In genomic region chr1:134701191-134701590, GRCm38 (mm10) we compare ENCODE assay signal across 26 mouse cellular contexts. TPM values are rescaled to one million over a fixed set of nuclear protein-coding genes. Genes with fewer than 3 reads are reported as not detected.
A peak's percentile ranks its signal among the peaks of the same experiment; 100 is the strongest.
DNase-seq lines count a peak whose midpoint lies in the region; ATAC-seq lines count a peak whose summit lies in the region.
"Had no signal": no experiment of that assay in that cellular context is flagged by ENCODE, and none has a peak within 500 bp of the region (broad histone marks: within the 10 kb centered on the region; RNA-seq: fewer than 3 reads in every experiment).

No protein-coding gene starts in this region.

- DNase-seq in cerebellum, adult 11-12 months: peak; percentile 73
- DNase-seq in ES-CJ7 (ENCODE audit: low read depth, low spot score) (peak; percentile 76), ZHBTc4 (ENCODE audit: low read depth, low spot score) (peak; percentile 82)
- DNase-seq in cerebellum, adult 9-11 months: peak; percentile 74
- DNase-seq in lung, postnatal 36 days: no peak
- DNase-seq in forebrain, embryonic 10.5 days (ENCODE audit: extremely low spot score, low spot score): no peak
- DNase-seq: adrenal gland, adult 8-10 months; heart, adult 2 months; heart, postnatal 4 days; kidney, postnatal 36 days; liver; lung, adult 2 months; lung, postnatal 10 days; right cerebral cortex, postnatal 25 days had no signal

- ATAC-seq in cerebellum, adult (ENCODE audit: insufficient number of reproducible peaks, low FRiP score, low TSS enrichment): no peak
- no peak for ATAC-seq in frontal cortex, adult (ENCODE audit: low TSS enrichment)
- ATAC-seq: forebrain, embryonic 16.5 days; intestine, postnatal 0 days; midbrain, embryonic 16.5 days had no signal

- no peaks in the 10 kb centered on the region for H3K36me3 ChIP-seq in forebrain, embryonic 10.5 days (replicated peaks)
- H3K36me3 ChIP-seq: heart, embryonic 12.5 days; kidney, embryonic 15.5 days; neural tube, embryonic 12.5 days; stomach, embryonic 15.5 days had no signal

- WGBS in forebrain, embryonic 10.5 days: 17% methylated on average over 6 of the region's 6 CpGs

- H3K9me3 ChIP-seq in forebrain, embryonic 10.5 days: no peaks in the 10 kb centered on the region
- H3K9me3 ChIP-seq: heart, embryonic 12.5 days; kidney, embryonic 15.5 days; neural tube, embryonic 12.5 days; stomach, embryonic 15.5 days had no signal

- no peak overlapping the region for H3K4me3 ChIP-seq in forebrain, embryonic 10.5 days
- H3K4me3 ChIP-seq: heart, adult 2 months; heart, embryonic 12.5 days; kidney, embryonic 15.5 days; layer of hippocampus, adult 2 months; neural tube, embryonic 12.5 days; stomach, embryonic 15.5 days had no signal

- peaks cover 46% of the 10 kb centered on the region for H3K4me1 ChIP-seq in forebrain, embryonic 10.5 days

- peaks cover 68% of the 10 kb centered on the region for H3K27me3 ChIP-seq in forebrain, embryonic 10.5 days (ENCODE audit: poor library complexity, severe bottlenecking)
- H3K27me3 ChIP-seq: kidney, embryonic 15.5 days; stomach, embryonic 15.5 days had no signal

- H3K27ac ChIP-seq in forebrain, embryonic 10.5 days: no peak overlapping the region
- H3K27ac ChIP-seq: heart, adult 2 months; hindbrain, embryonic 14.5 days; kidney, embryonic 15.5 days; layer of hippocampus, adult 2 months; liver, embryonic 14.5 days; neural tube, embryonic 12.5 days; stomach, embryonic 15.5 days had no signal

RNA-seq across cellular contexts. Expression of gene Syt2, which starts 54.7 kb away (rescaled TPM):
- 0.75 and 0.95 TPM in 2 replicates for polyA plus RNA-seq in forebrain, embryonic 10.5 days (2016; fragmentation: Nextera tagmentation; extraction: Ambion mirVana)

Comparison
In these comparisons a context has a peak if more than half of its experiments do, and no peak if none do; other contexts are left out.
1. DNase-seq: peak in cerebellum, adult 11-12 months (single experiment), ES-CJ7 (single experiment), ZHBTc4 (single experiment) and cerebellum, adult 9-11 months (single experiment); none in lung, postnatal 36 days (single experiment) and forebrain, embryonic 10.5 days (single experiment).